Comparison of ENCODE assay signal across 8 mouse cellular contexts in the genomic region with DNA sequence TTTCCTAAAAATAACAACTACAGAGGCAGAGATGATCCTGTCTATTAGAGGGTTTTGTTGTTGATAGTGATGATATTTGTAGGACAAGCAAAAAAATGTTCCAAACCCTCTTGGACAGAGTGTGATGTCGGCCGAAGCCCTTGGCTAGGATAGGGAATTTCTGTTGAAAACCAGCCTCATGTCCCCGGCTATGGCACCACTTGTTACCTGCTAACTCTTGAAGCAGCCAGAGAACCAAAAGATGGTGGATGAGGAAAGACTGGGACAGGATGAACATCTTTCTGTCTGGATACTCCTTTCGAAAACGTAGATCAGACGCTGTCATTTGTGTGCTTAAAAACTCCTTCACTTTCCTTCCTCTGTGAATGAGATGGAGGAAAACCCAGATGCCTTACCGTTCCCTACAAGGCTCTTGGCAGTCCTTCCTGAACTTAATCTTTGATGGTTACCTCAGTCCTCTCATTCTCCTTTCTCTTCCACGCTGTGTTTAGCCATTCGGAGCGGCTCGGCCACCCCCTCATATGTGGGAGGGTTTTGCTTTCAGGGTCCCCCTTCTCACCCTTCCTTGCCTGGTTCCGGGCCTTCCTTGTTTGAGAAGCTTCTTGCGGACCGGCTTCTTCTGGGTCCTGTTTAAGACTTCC. TPM values are rescaled to one million over a fixed set of nuclear protein-coding genes. Genes with fewer than 3 reads are reported as not detected.
A peak's percentile ranks its signal among the peaks of the same experiment; 100 is the strongest.
DNase-seq lines count a peak whose midpoint lies in the region; ATAC-seq and TF ChIP-seq lines count a peak whose summit lies in the region.

No protein-coding gene starts in this region.

- in situ Hi-C loops in ES-E14 (cut with MboI; ENCODE audit: low sequenced_read_pairs in 2 of 2, unreplicated experiment in 2 of 2): no loop called here

- no peak overlapping the region for H3K9ac ChIP-seq in ES-E14 (ENCODE audit: insufficient read depth, low read depth, low read length, poor library complexity, severe bottlenecking)
- H3K9ac ChIP-seq in heart, embryonic 16.5 days (ENCODE audit: low read length): peak overlapping the region; percentile 89
- peak overlapping the region; percentile 88 for H3K9ac ChIP-seq in liver, postnatal 0 days (replicated peaks)

- H3K4me2 ChIP-seq in heart, embryonic 16.5 days (ENCODE audit: low read depth, low read length): peak overlapping the region; percentile 87
- H3K4me2 ChIP-seq in liver, postnatal 0 days (ENCODE audit: low read depth, low read length): peak overlapping the region; percentile 96

- H3K27ac ChIP-seq in heart, embryonic 10.5 days: peak overlapping the region; percentile 92; the same call in 1 of the 2 replicates
- H3K27ac ChIP-seq in ES-E14 (ENCODE audit: insufficient read depth, low read depth, low read length, poor library complexity, severe bottlenecking): no peak overlapping the region
- H3K27ac ChIP-seq in heart, embryonic 16.5 days (ENCODE audit: low read length): no peak overlapping the region
- H3K27ac ChIP-seq in liver, postnatal 0 days (ENCODE audit: low read depth): 0 out of 2 replicates have a peak overlapping the region, but pooled peaks have one; percentile 84

- peak overlapping the region; percentile 80 for H3K4me3 ChIP-seq in heart, embryonic 10.5 days
- peak overlapping the region; percentile 85 to 96; a peak in 2 of 4 replicates for H3K4me3 ChIP-seq in ES-E14 (ENCODE audit: insufficient read depth in 1 of 2, low read depth in 1 of 2, low read length in 2 of 2, poor library complexity in 1 of 2, severe bottlenecking in 1 of 2)
- peak overlapping the region; percentile 84 for H3K4me3 ChIP-seq in heart, embryonic 16.5 days (ENCODE audit: low read length)
- peak overlapping the region; percentile 88 for H3K4me3 ChIP-seq in liver, postnatal 0 days (ENCODE audit: low read depth, low read length)

- peaks cover 40% of the 10 kb centered on the region for H3K4me1 ChIP-seq in heart, embryonic 10.5 days
- no peaks in the 10 kb centered on the region for H3K4me1 ChIP-seq in ES-E14 (ENCODE audit: control insufficient read depth in 2 of 2, insufficient read depth in 2 of 2, low read length in 2 of 2, poor library complexity in 1 of 2)
- H3K4me1 ChIP-seq in heart, embryonic 16.5 days (ENCODE audit: control insufficient read depth, insufficient read depth, low read length): peaks cover 27% of the 10 kb centered on the region
- H3K4me1 ChIP-seq in liver, postnatal 0 days (ENCODE audit: insufficient read depth): peaks cover 33% of the 10 kb centered on the region

- 66% methylated on average over 14 of the region's 14 CpGs for WGBS in heart, embryonic 10.5 days
- 53% methylated on average over 14 of the region's 14 CpGs for WGBS in heart, embryonic 16.5 days
- 69% methylated on average over 14 of the region's 14 CpGs for WGBS in liver, postnatal 0 days (ENCODE audit: insufficient replicate concordance)

- no peaks in the 10 kb centered on the region for H3K9me3 ChIP-seq in heart, embryonic 10.5 days
- H3K9me3 ChIP-seq in ES-E14 (ENCODE audit: control insufficient read depth, insufficient read depth, low read depth, low read length): no peaks in the 10 kb centered on the region
- H3K9me3 ChIP-seq in heart, embryonic 16.5 days (replicated peaks; ENCODE audit: control insufficient read depth, low read length): no peaks in the 10 kb centered on the region
- H3K9me3 ChIP-seq in liver, postnatal 0 days (ENCODE audit: low read length): no peaks in the 10 kb centered on the region

- no peak for TF ChIP-seq EP300 in liver, postnatal 0 days (IDR thresholded peaks at IDR 0.05; ENCODE audit: low read depth)

- ATAC-seq in heart, embryonic 16.5 days (replicated peaks; ENCODE audit: extremely low read depth, insufficient read depth, low FRiP score): no peak
- ATAC-seq in liver, postnatal 0 days: no peak
- no peak for ATAC-seq in frontal cortex, adult (ENCODE audit: low TSS enrichment)

- H3K36me3 ChIP-seq in heart, embryonic 10.5 days: no peaks in the 10 kb centered on the region
- H3K36me3 ChIP-seq in ES-E14 (ENCODE audit: control insufficient read depth, insufficient read depth, low read length, poor library complexity, severe bottlenecking): no peaks in the 10 kb centered on the region
- no peaks in the 10 kb centered on the region for H3K36me3 ChIP-seq in heart, embryonic 16.5 days (ENCODE audit: control insufficient read depth, insufficient read depth)
- H3K36me3 ChIP-seq in liver, postnatal 0 days (replicated peaks; ENCODE audit: insufficient read depth, low read length): no peaks in the 10 kb centered on the region

- TF ChIP-seq CTCF in liver, postnatal 0 days (IDR thresholded peaks at IDR 0.05; ENCODE audit: low read depth): no peak

- peaks cover 10% of the 10 kb centered on the region; the same call in 1 of the 2 replicates for H3K27me3 ChIP-seq in heart, embryonic 10.5 days (ENCODE audit: insufficient read depth, poor library complexity, severe bottlenecking)
- H3K27me3 ChIP-seq in heart, embryonic 16.5 days (ENCODE audit: control insufficient read depth, insufficient read depth, low read length): no peaks in the 10 kb centered on the region
- no peaks in the 10 kb centered on the region for H3K27me3 ChIP-seq in liver, postnatal 0 days (ENCODE audit: insufficient read depth, low read length)

- no peak for DNase-seq in heart, embryonic 10.5 days (ENCODE audit: low spot score)
- DNase-seq in heart, adult 9 months (ENCODE audit: low spot score in 2 of 2): no peak
- DNase-seq in ES-E14 (ENCODE audit: low read depth, low spot score): no peak
- DNase-seq in liver, postnatal 0 days: no peak
- DNase-seq in gastrocnemius, postnatal 10 days: no peak
- no peak for DNase-seq in cerebellum, postnatal 4 days (ENCODE audit: low spot score in 2 of 2)

TF ChIP-seq in ES-E14, 5 proteins besides CTCF, POLR2A, EP300 and RAD21:
- TF ChIP-seq ZNF384 (IDR thresholded peaks at IDR 0.05; ENCODE audit: low read depth, low read length): no peak
- no peak for TF ChIP-seq CHD2 (IDR thresholded peaks at IDR 0.05; ENCODE audit: low read depth, low read length)
- no peak for TF ChIP-seq MAFK (IDR thresholded peaks at IDR 0.05; ENCODE audit: insufficient read depth, low read depth, low read length)
- TF ChIP-seq HCFC1 (IDR thresholded peaks at IDR 0.05; ENCODE audit: borderline replicate concordance, insufficient read depth, low read length): no peak
- TF ChIP-seq ZC3H11A (IDR thresholded peaks at IDR 0.05; ENCODE audit: borderline replicate concordance, low read depth, low read length): no peak

RNA-seq across cellular contexts. Expression of a gene that starts 1.1 kb away (rescaled TPM):
- polyA plus RNA-seq in heart, embryonic 10.5 days (2016; fragmentation: Nextera tagmentation; extraction: Ambion mirVana): 73.3 and 85.5 TPM in 2 replicates
- total RNA-seq in ES-E14 (2012; rRNA removed): 35.1 and 40.6 TPM in 2 replicates
- polyA plus RNA-seq in heart, embryonic 16.5 days (2015; fragmentation: Nextera tagmentation; extraction: Ambion mirVana): 70.5 and 71.8 TPM in 2 replicates
- polyA plus RNA-seq in liver, postnatal 0 days (2015; fragmentation: Nextera tagmentation; extraction: Ambion mirVana): 18.4 and 18.7 TPM in 2 replicates
- total RNA-seq in gastrocnemius, postnatal 10 days (2021): 10 to 100 TPM; 42.2 to 49.9 TPM

RNA-seq across cellular contexts. Expression of a gene that starts 26.7 kb away (rescaled TPM):
- 8.2 and 13.6 TPM in 2 replicates for polyA plus RNA-seq in heart, embryonic 10.5 days (2016; fragmentation: Nextera tagmentation; extraction: Ambion mirVana)
- total RNA-seq in ES-E14 (2012; rRNA removed): 13.1 and 14.4 TPM in 2 replicates
- 7.2 and 8.1 TPM in 2 replicates for polyA plus RNA-seq in heart, embryonic 16.5 days (2015; fragmentation: Nextera tagmentation; extraction: Ambion mirVana)
- polyA plus RNA-seq in liver, postnatal 0 days (2015; fragmentation: Nextera tagmentation; extraction: Ambion mirVana): 3.8 TPM in 2 replicates
- 1 to 10 TPM; 4.7 to 7.7 TPM for total RNA-seq in gastrocnemius, postnatal 10 days (2021)

RNA-seq across cellular contexts. Expression of a gene that starts 27.1 kb away (rescaled TPM):
- polyA plus RNA-seq in heart, embryonic 10.5 days (2016; fragmentation: Nextera tagmentation; extraction: Ambion mirVana): 84.5 and 91.1 TPM in 2 replicates
- 111 and 164 TPM in 2 replicates for total RNA-seq in ES-E14 (2012; rRNA removed)
- polyA plus RNA-seq in heart, embryonic 16.5 days (2015; fragmentation: Nextera tagmentation; extraction: Ambion mirVana): 57.1 and 60.9 TPM in 2 replicates
- 19.4 and 22.8 TPM in 2 replicates for polyA plus RNA-seq in liver, postnatal 0 days (2015; fragmentation: Nextera tagmentation; extraction: Ambion mirVana)
- total RNA-seq in gastrocnemius, postnatal 10 days (2021): 10 to 100 TPM; 23.0 to 25.9 TPM

RNA-seq across cellular contexts. Expression of a gene that starts 44.9 kb away (rescaled TPM):
- not detected in 2 replicates for polyA plus RNA-seq in heart, embryonic 10.5 days (2016; fragmentation: Nextera tagmentation; extraction: Ambion mirVana)
- total RNA-seq in ES-E14 (2012; rRNA removed): not detected in 2 replicates
- 0.11 TPM in 1 of 2 replicates, not detected in the other for polyA plus RNA-seq in heart, embryonic 16.5 days (2015; fragmentation: Nextera tagmentation; extraction: Ambion mirVana)
- not detected in 2 replicates for polyA plus RNA-seq in liver, postnatal 0 days (2015; fragmentation: Nextera tagmentation; extraction: Ambion mirVana)
- total RNA-seq in gastrocnemius, postnatal 10 days (2021): not detected

RNA-seq across cellular contexts. Expression of a gene that starts 46.1 kb away (rescaled TPM):
- polyA plus RNA-seq in heart, embryonic 10.5 days (2016; fragmentation: Nextera tagmentation; extraction: Ambion mirVana): 0.28 TPM in 1 of 2 replicates, not detected in the other
- total RNA-seq in ES-E14 (2012; rRNA removed): not detected in 2 replicates
- polyA plus RNA-seq in heart, embryonic 16.5 days (2015; fragmentation: Nextera tagmentation; extraction: Ambion mirVana): not detected in 2 replicates
- not detected in 2 replicates for polyA plus RNA-seq in liver, postnatal 0 days (2015; fragmentation: Nextera tagmentation; extraction: Ambion mirVana)
- total RNA-seq in gastrocnemius, postnatal 10 days (2021): not detected

Comparison
In these comparisons a context has a peak if more than half of its experiments do, and no peak if none do; other contexts are left out.
1. H3K27ac ChIP-seq: peak in heart, embryonic 10.5 days (single experiment) and liver, postnatal 0 days (single experiment); none in ES-E14 (single experiment) and heart, embryonic 16.5 days (single experiment).
2. Peak in every context shown above with its lines, with median percentiles within 50 percentile points of each other: H3K4me3 ChIP-seq.